In genomic region chr10:80703643-80704042, GRCm38 (mm10) we compare ENCODE assay signal across 9 mouse cellular contexts. TPM values are rescaled to one million over a fixed set of nuclear protein-coding genes. Genes with fewer than 3 reads are reported as not detected.
DNase-seq lines count a peak whose midpoint lies in the region; ATAC-seq and TF ChIP-seq lines count a peak whose summit lies in the region.
"Had no signal": no experiment of that assay in that cellular context is flagged by ENCODE, and none has a peak within 500 bp of the region (broad histone marks: within the 10 kb centered on the region; RNA-seq: fewer than 3 reads in every experiment).

No protein-coding gene starts in this region.

- intact Hi-C loops in gastrocnemius, adult 2 months (cut with DNase I), result loop anchor here (10.0 kb wide), 1 partner anchor 299 kb away; the partner anchor contains the start of gene Uqcr11

- peak overlapping the region; percentile 94 for H3K27ac ChIP-seq in gastrocnemius, adult 2 months
- H3K27ac ChIP-seq in neural tube, embryonic 11.5 days (ENCODE audit: low read depth, low read length), result no peak overlapping the region
- H3K27ac ChIP-seq in limb, embryonic 15.5 days, result no peak overlapping the region

- H3K9ac ChIP-seq in neural tube, embryonic 11.5 days (ENCODE audit: low read length), result peak overlapping the region; percentile 5; the same call in 1 of the 2 replicates
- no peak overlapping the region; the same call in 1 of the 2 replicates for H3K9ac ChIP-seq in limb, embryonic 15.5 days

- no peak for DNase-seq in gastrocnemius, adult 2 months
- no peak for DNase-seq in gastrocnemius, adult 18-20 months (ENCODE audit: low spot score)
- DNase-seq in neural tube, embryonic 11.5 days (ENCODE audit: low spot score), result no peak
- DNase-seq in neural tube, embryonic 10.5 days (ENCODE audit: extremely low spot score, low spot score), result no peak
- no peak for DNase-seq in urinary bladder, postnatal 10 days (ENCODE audit: low spot score)
- DNase-seq in right cerebral cortex, postnatal 4 days, result no peak
- no peak for DNase-seq in ovary, postnatal 14 days (ENCODE audit: low spot score)
- DNase-seq: kidney, adult 8-10 months had no signal

- H3K4me3 ChIP-seq in gastrocnemius, adult 2 months, result peak overlapping the region; percentile 85
- peak overlapping the region; percentile 56; the same call in 1 of the 2 replicates for H3K4me3 ChIP-seq in neural tube, embryonic 11.5 days (ENCODE audit: low read depth, low read length)
- peak overlapping the region; percentile 65 for H3K4me3 ChIP-seq in limb, embryonic 15.5 days

- peaks cover 16% of the 10 kb centered on the region for H3K36me3 ChIP-seq in neural tube, embryonic 11.5 days (ENCODE audit: control insufficient read depth, insufficient read depth, low read length)
- peaks cover 35% of the 10 kb centered on the region for H3K36me3 ChIP-seq in limb, embryonic 15.5 days

- 88% methylated on average over 5 of the region's 5 CpGs for WGBS in neural tube, embryonic 11.5 days
- WGBS in limb, embryonic 15.5 days, result 93% methylated on average over 5 of the region's 5 CpGs

- peaks cover 11% of the 10 kb centered on the region for H3K4me1 ChIP-seq in neural tube, embryonic 11.5 days (ENCODE audit: control insufficient read depth, insufficient read depth, low read length)
- H3K4me1 ChIP-seq in limb, embryonic 15.5 days, result peaks cover 40% of the 10 kb centered on the region

- no peak for TF ChIP-seq CTCF in gastrocnemius, adult 2 months (IDR thresholded peaks at IDR 0.05)

- H3K27me3 ChIP-seq in neural tube, embryonic 11.5 days (ENCODE audit: control insufficient read depth, insufficient read depth, low read length), result no peaks in the 10 kb centered on the region
- H3K27me3 ChIP-seq in limb, embryonic 15.5 days, result no peaks in the 10 kb centered on the region

- no peaks in the 10 kb centered on the region for H3K9me3 ChIP-seq in neural tube, embryonic 11.5 days (ENCODE audit: control insufficient read depth, low read length)
- no peaks in the 10 kb centered on the region for H3K9me3 ChIP-seq in limb, embryonic 15.5 days

- ATAC-seq in neural tube, embryonic 11.5 days (ENCODE audit: insufficient read depth, low FRiP score, low TSS enrichment), result no peak
- no peak for ATAC-seq in limb, embryonic 15.5 days (ENCODE audit: insufficient number of reproducible peaks, low FRiP score, low TSS enrichment, low read depth)

- peak overlapping the region; percentile 71 for H3K4me2 ChIP-seq in neural tube, embryonic 11.5 days (ENCODE audit: low read depth)
- H3K4me2 ChIP-seq in limb, embryonic 15.5 days, result peak overlapping the region; percentile 80

RNA-seq across cellular contexts. Expression of gene Izumo4, which starts 1.7 kb away (rescaled TPM):
- 1 to 10 TPM; 2.6 to 3.0 TPM for total RNA-seq in gastrocnemius, adult 2 months (2021)
- total RNA-seq in gastrocnemius, adult 18-20 months (2021), result 1 to 10 TPM in 1 of 2 experiments, under 1 TPM in 1; 0.91 to 1.9 TPM
- polyA plus RNA-seq in neural tube, embryonic 11.5 days (2014; fragmentation: Nextera tagmentation; extraction: Ambion mirVana), result 10.6 and 11.5 TPM in 2 replicates
- polyA plus RNA-seq in limb, embryonic 15.5 days (2015; fragmentation: Nextera tagmentation; extraction: Ambion mirVana), result 25.9 and 31.0 TPM in 2 replicates

RNA-seq across cellular contexts. Expression of gene Mob3a, which starts 1.9 kb away (rescaled TPM):
- total RNA-seq in gastrocnemius, adult 2 months (2021), result 1 to 10 TPM; 4.9 to 5.5 TPM
- total RNA-seq in gastrocnemius, adult 18-20 months (2021), result 1 to 10 TPM; 2.3 to 4.1 TPM
- 58.9 and 60.3 TPM in 2 replicates for polyA plus RNA-seq in neural tube, embryonic 11.5 days (2014; fragmentation: Nextera tagmentation; extraction: Ambion mirVana)
- polyA plus RNA-seq in limb, embryonic 15.5 days (2015; fragmentation: Nextera tagmentation; extraction: Ambion mirVana), result 55.8 and 57.7 TPM in 2 replicates

RNA-seq across cellular contexts. Expression of gene Mknk2, which starts 25.7 kb away (rescaled TPM):
- 100 to 1,000 TPM; 253 TPM for total RNA-seq in gastrocnemius, adult 2 months (2021)
- total RNA-seq in gastrocnemius, adult 18-20 months (2021), result 100 to 1,000 TPM; 244 to 292 TPM
- 79.5 and 85.5 TPM in 2 replicates for polyA plus RNA-seq in neural tube, embryonic 11.5 days (2014; fragmentation: Nextera tagmentation; extraction: Ambion mirVana)
- 90.1 and 97.5 TPM in 2 replicates for polyA plus RNA-seq in limb, embryonic 15.5 days (2015; fragmentation: Nextera tagmentation; extraction: Ambion mirVana)

RNA-seq across cellular contexts. Expression of gene Ap3d1, which starts 38.4 kb away (rescaled TPM):
- 10 to 100 TPM; 27.0 to 33.5 TPM for total RNA-seq in gastrocnemius, adult 2 months (2021)
- total RNA-seq in gastrocnemius, adult 18-20 months (2021), result 10 to 100 TPM; 24.3 to 31.7 TPM
- 69.3 and 79.1 TPM in 2 replicates for polyA plus RNA-seq in neural tube, embryonic 11.5 days (2014; fragmentation: Nextera tagmentation; extraction: Ambion mirVana)
- polyA plus RNA-seq in limb, embryonic 15.5 days (2015; fragmentation: Nextera tagmentation; extraction: Ambion mirVana), result 72.3 and 75.0 TPM in 2 replicates

RNA-seq across cellular contexts. Expression of gene Btbd2, which starts 46.8 kb away (rescaled TPM):
- 10 to 100 TPM; 34.7 to 40.0 TPM for total RNA-seq in gastrocnemius, adult 2 months (2021)
- 10 to 100 TPM; 38.5 to 40.0 TPM for total RNA-seq in gastrocnemius, adult 18-20 months (2021)
- 71.1 and 78.8 TPM in 2 replicates for polyA plus RNA-seq in neural tube, embryonic 11.5 days (2014; fragmentation: Nextera tagmentation; extraction: Ambion mirVana)
- polyA plus RNA-seq in limb, embryonic 15.5 days (2015; fragmentation: Nextera tagmentation; extraction: Ambion mirVana), result 54.7 and 68.2 TPM in 2 replicates
